Mouse (Mus musculus): ENCODE results near the gene Gm6465. TPM values are rescaled to one million over a fixed set of nuclear protein-coding genes. Genes with fewer than 3 reads are reported as not detected.
"Not testable (repeated sequence)": the region's sequence is repeated elsewhere in the genome, so short reads cannot be mapped to it uniquely, and the experiment has no call there.

The Gm6465 gene
- polyA plus RNA-seq (2014; fragmentation: Nextera tagmentation; extraction: Ambion mirVana): not detected in 2 replicates

- not testable (repeated sequence) for H3K36me3 ChIP-seq (ENCODE audit: control insufficient read depth, insufficient read depth, low read length); H3K4me1 ChIP-seq (ENCODE audit: control insufficient read depth in 2 of 2, insufficient read depth in 2 of 2, low read length in 2 of 2); H3K9me3 ChIP-seq (ENCODE audit: control insufficient read depth, low read length); H3K4me2 ChIP-seq (ENCODE audit: low read length); H3K9ac ChIP-seq (ENCODE audit: low read length); H3K27ac ChIP-seq (replicated peaks in 1 of 2; ENCODE audit: control insufficient read depth in 1 of 2, insufficient read depth in 1 of 2, low read depth in 2 of 2, low read length in 2 of 2); H3K4me3 ChIP-seq (ENCODE audit: control insufficient read depth in 1 of 2, insufficient read depth in 1 of 2, low read depth in 1 of 2, low read length in 2 of 2); ATAC-seq (ENCODE audit: insufficient number of reproducible peaks, insufficient read depth, low FRiP score, low read depth); H3K27me3 ChIP-seq (ENCODE audit: control insufficient read depth, insufficient read depth, low read length)
- WGBS: 67% methylated on average over 1 of the region's 2 CpGs
Measured at GRCm38 (mm10) chr5:11845239-11845638, at the start of gene Gm6465. Gene Gm6465 (plus strand): TSS chr5:11845539.

- not testable (repeated sequence) for H3K27me3 ChIP-seq (ENCODE audit: control insufficient read depth, insufficient read depth, low read length); H3K4me2 ChIP-seq (ENCODE audit: low read length); H3K9me3 ChIP-seq (ENCODE audit: control insufficient read depth, low read length); ATAC-seq (ENCODE audit: insufficient number of reproducible peaks, insufficient read depth, low FRiP score, low read depth); H3K4me1 ChIP-seq (ENCODE audit: control insufficient read depth in 2 of 2, insufficient read depth in 2 of 2, low read length in 2 of 2); H3K27ac ChIP-seq (replicated peaks in 1 of 2; ENCODE audit: control insufficient read depth in 1 of 2, insufficient read depth in 1 of 2, low read depth in 2 of 2, low read length in 2 of 2); H3K9ac ChIP-seq (ENCODE audit: low read length); H3K4me3 ChIP-seq (ENCODE audit: control insufficient read depth in 1 of 2, insufficient read depth in 1 of 2, low read depth in 1 of 2, low read length in 2 of 2); H3K36me3 ChIP-seq (ENCODE audit: control insufficient read depth, insufficient read depth, low read length)
- 50% methylated on average over 1 of the region's 1 CpGs for WGBS
Measured at GRCm38 (mm10) chr5:11845824-11846223, 485 bp downstream of the Gm6465 start.

DNA sequence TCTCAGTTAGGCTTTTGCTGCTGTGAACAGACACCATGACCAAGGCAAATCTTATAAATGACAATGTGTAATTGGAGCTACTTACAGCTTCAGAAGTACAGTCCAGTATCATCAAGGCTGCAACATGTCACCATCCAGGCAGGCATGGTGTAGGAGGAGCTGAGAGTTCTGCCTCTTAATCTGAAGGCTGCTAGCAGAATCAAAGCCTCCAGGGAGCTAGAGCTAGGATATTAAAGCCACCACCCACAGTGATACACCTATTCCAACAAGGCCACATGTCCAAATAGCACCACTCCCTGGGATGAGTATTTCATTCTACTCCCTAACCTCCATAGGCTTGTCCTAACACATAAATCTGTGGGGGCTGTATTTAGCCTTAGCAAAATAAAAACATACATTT lies 12.6 kb downstream of the Gm6465 start:
- not testable (repeated sequence) for H3K27me3 ChIP-seq (ENCODE audit: control insufficient read depth, insufficient read depth, low read length); H3K9ac ChIP-seq (ENCODE audit: low read length); ATAC-seq (ENCODE audit: insufficient number of reproducible peaks, insufficient read depth, low FRiP score, low read depth); H3K4me3 ChIP-seq (ENCODE audit: control insufficient read depth in 1 of 2, insufficient read depth in 1 of 2, low read depth in 1 of 2, low read length in 2 of 2); H3K27ac ChIP-seq (replicated peaks in 1 of 2; ENCODE audit: control insufficient read depth in 1 of 2, insufficient read depth in 1 of 2, low read depth in 2 of 2, low read length in 2 of 2); H3K4me2 ChIP-seq (ENCODE audit: low read length); H3K9me3 ChIP-seq (ENCODE audit: control insufficient read depth, low read length); H3K4me1 ChIP-seq (ENCODE audit: control insufficient read depth in 2 of 2, insufficient read depth in 2 of 2, low read length in 2 of 2); H3K36me3 ChIP-seq (ENCODE audit: control insufficient read depth, insufficient read depth, low read length)

Other genes with a start within 250 kb of the Gm6465 start
- gene Gm8922, start 163.6 kb upstream of the Gm6465 start, polyA plus RNA-seq (2014; fragmentation: Nextera tagmentation; extraction: Ambion mirVana): not detected in 2 replicates
- gene Gm8926, start 75.0 kb upstream of the Gm6465 start, polyA plus RNA-seq (2014; fragmentation: Nextera tagmentation; extraction: Ambion mirVana): not detected in 2 replicates
- not detected in 2 replicates for gene 4933402N22Rik, start 72.5 kb downstream of the Gm6465 start, polyA plus RNA-seq (2014; fragmentation: Nextera tagmentation; extraction: Ambion mirVana)